Mouse (Mus musculus) thymus, adult 2 months (tissue): ENCODE results near the gene Spint3.

ENCODE experiments used
- CTCF ChIP-seq: fragments of 200-500 bp; IDR thresholded peaks from 2 replicates; pipeline ENCODE4 v1.5.1; 2012; ENCODE audit warnings: mild to moderate bottlenecking, control low read depth, low read length, moderate library complexity, borderline replicate concordance; ENCODE audit not compliant: control insufficient read depth, poor library complexity, insufficient read depth; ENCODE audit errors: extremely low read depth
- POLR2A ChIP-seq: fragments of 200-500 bp; IDR thresholded peaks from 2 replicates; pipeline ENCODE4 v1.6.1; 2012; ENCODE audit warnings: mild to moderate bottlenecking, low read length, control low read depth, moderate library complexity; ENCODE audit not compliant: control insufficient read depth, poor library complexity, insufficient read depth; ENCODE audit errors: extremely low read depth

DNA sequence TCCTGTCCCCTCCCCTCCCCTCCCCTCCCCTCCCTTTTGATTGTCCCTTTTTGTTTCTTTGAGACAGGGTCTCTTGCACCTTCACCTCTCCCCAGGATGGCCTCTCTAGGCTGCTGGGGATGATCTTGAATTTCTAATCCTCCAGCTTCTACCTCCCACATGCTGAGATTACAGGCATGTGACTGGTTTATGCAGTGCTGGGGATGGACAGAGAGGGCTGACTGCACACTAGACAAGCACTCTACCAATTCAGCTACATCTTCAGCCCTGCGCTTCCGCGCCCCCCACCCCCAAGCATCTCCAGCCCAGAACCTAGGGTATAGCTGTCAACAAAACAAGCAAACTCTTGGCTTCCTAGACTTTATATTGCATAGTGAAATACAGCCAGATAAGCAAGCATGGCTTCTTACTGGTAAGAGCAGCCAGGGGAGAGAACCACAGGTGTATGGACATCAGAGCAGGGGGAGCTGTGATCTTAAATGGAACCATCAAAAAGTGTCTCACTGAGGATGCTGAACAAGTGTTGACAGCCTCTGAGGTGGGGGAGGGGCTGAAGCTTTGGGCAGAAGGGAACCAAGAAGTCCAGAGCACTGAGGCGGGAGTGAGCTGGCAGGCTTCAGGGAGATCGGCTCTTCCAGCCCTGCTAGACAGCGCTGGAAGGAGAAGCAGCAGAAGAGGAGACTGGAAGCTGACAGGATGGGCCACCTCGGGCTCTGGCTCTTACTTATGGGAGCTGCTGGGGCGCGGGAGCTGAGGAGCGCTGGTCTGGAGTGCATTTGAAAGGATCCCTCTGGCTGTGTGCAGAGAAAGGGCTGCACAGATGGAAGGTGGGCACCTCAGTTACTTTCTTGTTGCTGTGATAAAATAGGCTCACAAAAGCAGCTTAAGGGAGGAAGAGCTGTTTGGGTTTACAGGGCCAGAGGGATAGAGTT lies 23.0 kb downstream of the Spint3 start:
- TF ChIP-seq CTCF: no peak
- TF ChIP-seq POLR2A: no peak
